Comparison of ENCODE assay signal across 14 mouse cellular contexts in the genomic region with DNA sequence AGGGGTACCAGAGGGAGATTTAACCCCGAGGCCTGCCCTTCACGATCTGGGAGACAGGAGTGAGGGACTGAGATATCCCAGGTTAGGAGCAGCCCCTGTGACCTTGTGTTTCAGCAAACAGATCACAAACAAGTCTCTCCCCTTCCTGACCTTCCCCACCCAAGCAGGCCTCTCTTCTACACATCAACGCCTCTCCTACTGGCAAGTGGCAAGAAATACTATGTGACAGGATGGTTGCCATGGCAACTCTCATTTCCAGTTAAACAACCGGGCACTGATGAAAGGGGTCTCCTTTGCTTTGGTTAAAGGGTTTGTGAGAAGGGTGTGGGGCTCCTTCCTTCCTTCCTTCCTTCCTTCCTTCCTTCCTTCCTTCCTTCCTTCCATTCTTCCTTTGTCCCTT.
DNase-seq lines count a peak whose midpoint lies in the region; ATAC-seq lines count a peak whose summit lies in the region.
"Had no signal": no experiment of that assay in that cellular context is flagged by ENCODE, and none has a peak within 500 bp of the region (broad histone marks: within the 10 kb centered on the region; RNA-seq: fewer than 3 reads in every experiment).

No protein-coding gene starts in this region.

- peaks cover 13% of the 10 kb centered on the region for H3K4me1 ChIP-seq in forebrain, embryonic 15.5 days
- H3K4me1 ChIP-seq in limb, embryonic 11.5 days (ENCODE audit: control insufficient read depth, insufficient read depth, low read length): no peaks in the 10 kb centered on the region
- H3K4me1 ChIP-seq: kidney, embryonic 15.5 days; liver, embryonic 13.5 days had no signal

- WGBS in forebrain, embryonic 15.5 days: 19% methylated on average over 4 of the region's 4 CpGs
- WGBS in limb, embryonic 11.5 days: 14% methylated on average over 4 of the region's 4 CpGs

- H3K9ac ChIP-seq in forebrain, embryonic 15.5 days (replicated peaks): 0 out of 2 replicates have a peak overlapping the region, but pooled peaks have one; percentile 3
- H3K9ac ChIP-seq in limb, embryonic 11.5 days (ENCODE audit: low read length): no peak overlapping the region
- H3K9ac ChIP-seq: kidney, embryonic 15.5 days; liver, embryonic 13.5 days; midbrain, embryonic 12.5 days had no signal

- H3K27ac ChIP-seq in forebrain, embryonic 15.5 days (replicated peaks): peak overlapping the region; percentile 14; the same call in 1 of the 2 replicates
- no peak overlapping the region for H3K27ac ChIP-seq in limb, embryonic 11.5 days (replicated peaks; ENCODE audit: low read depth, low read length)
- H3K27ac ChIP-seq: kidney, embryonic 15.5 days; liver, embryonic 13.5 days; midbrain, embryonic 12.5 days had no signal

- no peaks in the 10 kb centered on the region for H3K9me3 ChIP-seq in forebrain, embryonic 15.5 days
- H3K9me3 ChIP-seq in limb, embryonic 11.5 days (ENCODE audit: control insufficient read depth, low read length): no peaks in the 10 kb centered on the region
- H3K9me3 ChIP-seq: kidney, embryonic 15.5 days; liver, embryonic 13.5 days; midbrain, embryonic 12.5 days had no signal

- no peaks in the 10 kb centered on the region for H3K36me3 ChIP-seq in forebrain, embryonic 15.5 days
- H3K36me3 ChIP-seq in limb, embryonic 11.5 days (ENCODE audit: control insufficient read depth, insufficient read depth, low read length): no peaks in the 10 kb centered on the region
- H3K36me3 ChIP-seq: kidney, embryonic 15.5 days; liver, embryonic 13.5 days; midbrain, embryonic 12.5 days had no signal

- intact Hi-C loops in heart, postnatal 14 days (cut with DNase I): no loop called here
- intact Hi-C loops in left cerebral cortex, postnatal 36 days (cut with DNase I): no loop called here

- no peaks in the 10 kb centered on the region for H3K27me3 ChIP-seq in forebrain, embryonic 15.5 days
- H3K27me3 ChIP-seq in limb, embryonic 11.5 days (ENCODE audit: control insufficient read depth, insufficient read depth, low read length): no peaks in the 10 kb centered on the region
- H3K27me3 ChIP-seq: kidney, embryonic 15.5 days; liver, embryonic 13.5 days had no signal

- DNase-seq in heart, adult 11 months: peak; percentile 55
- DNase-seq in heart, postnatal 14 days: no peak
- DNase-seq in ZHBTc4 (ENCODE audit: low read depth, low spot score): peak; percentile 40
- peak; percentile 40 for DNase-seq in limb, embryonic 11.5 days (ENCODE audit: low spot score)
- DNase-seq in left cerebral cortex, postnatal 36 days (ENCODE audit: low spot score in 2 of 2): no peak
- DNase-seq in thymus, postnatal 25 days: no peak
- DNase-seq in adrenal gland, adult (ENCODE audit: inconsistent age in 2 of 2, low spot score in 1 of 2): no peak
- DNase-seq: cerebellum, adult 11 months; liver, embryonic 13.5 days; lung, postnatal 10 days; right cerebral cortex, postnatal 25 days had no signal

- H3K4me3 ChIP-seq in forebrain, embryonic 15.5 days: no peak overlapping the region
- no peak overlapping the region for H3K4me3 ChIP-seq in limb, embryonic 11.5 days (ENCODE audit: low read depth, low read length)
- H3K4me3 ChIP-seq: kidney, embryonic 15.5 days; liver, embryonic 13.5 days; midbrain, embryonic 12.5 days had no signal

- no peak overlapping the region for H3K4me2 ChIP-seq in forebrain, embryonic 15.5 days (replicated peaks)
- no peak overlapping the region for H3K4me2 ChIP-seq in limb, embryonic 11.5 days (ENCODE audit: low read depth, severe bottlenecking)
- H3K4me2 ChIP-seq: kidney, embryonic 15.5 days; liver, embryonic 13.5 days; midbrain, embryonic 12.5 days had no signal

- ATAC-seq in forebrain, embryonic 15.5 days (replicated peaks): 0 out of 2 replicates have a peak, but pooled peaks have one; percentile 38
- ATAC-seq in limb, embryonic 11.5 days (ENCODE audit: insufficient number of reproducible peaks, low FRiP score, low TSS enrichment, low read depth): no peak

Comparison
In these comparisons a context has a peak if more than half of its experiments do, and no peak if none do; other contexts are left out.
1. DNase-seq: peak in heart, adult 11 months (single experiment), ZHBTc4 (single experiment) and limb, embryonic 11.5 days (single experiment); none in heart, postnatal 14 days (0 of 2), left cerebral cortex, postnatal 36 days (0 of 2), thymus, postnatal 25 days (single experiment) and adrenal gland, adult (0 of 2).